Mouse (Mus musculus) neural tube, embryonic 10.5 days (tissue): ENCODE measurements at regions not wholly inside any gene's neighbourhood (a gene's known extent, or its start where the extent isn't known, plus 50 kb on each side); places are given as distances from the start of the nearest gene placed in this dataset.

Source experiments
- DNase-seq: peaks from one replicate; pipeline ENCODE4 v3.0.0-alpha.2; 2017; ENCODE audit warnings: low spot score; ENCODE audit errors: extremely low spot score

GRCm38 (mm10) chr1:102628061-102628460 lies 2140.3 kb upstream of the Cdh20 start:
- peak; percentile 90 for DNase-seq

DNA sequence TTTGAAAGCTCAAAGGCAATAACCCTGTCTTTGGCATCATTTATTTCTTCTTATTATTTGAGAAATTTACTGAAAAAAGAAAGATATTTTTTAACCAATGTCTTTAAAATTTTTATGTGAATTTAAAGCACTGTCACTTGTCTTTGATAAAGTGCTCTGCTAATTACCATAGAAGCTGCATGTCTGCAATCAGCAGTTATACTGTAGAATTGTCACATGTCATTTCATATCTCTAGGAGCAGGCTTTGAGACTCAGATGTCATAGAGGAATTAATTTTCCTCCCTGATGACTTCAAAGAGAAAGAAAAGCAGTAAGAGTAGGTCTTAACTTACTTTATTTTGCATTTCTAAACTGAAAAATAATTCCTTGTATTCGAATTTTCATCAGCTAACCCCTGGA lies 2123.9 kb upstream of the Cdh20 start:
- DNase-seq = no peak

- no peak for DNase-seq
Observed at GRCm38 (mm10) chr1:102687367-102688070, 2080.8 kb upstream of the Cdh20 start.

DNA sequence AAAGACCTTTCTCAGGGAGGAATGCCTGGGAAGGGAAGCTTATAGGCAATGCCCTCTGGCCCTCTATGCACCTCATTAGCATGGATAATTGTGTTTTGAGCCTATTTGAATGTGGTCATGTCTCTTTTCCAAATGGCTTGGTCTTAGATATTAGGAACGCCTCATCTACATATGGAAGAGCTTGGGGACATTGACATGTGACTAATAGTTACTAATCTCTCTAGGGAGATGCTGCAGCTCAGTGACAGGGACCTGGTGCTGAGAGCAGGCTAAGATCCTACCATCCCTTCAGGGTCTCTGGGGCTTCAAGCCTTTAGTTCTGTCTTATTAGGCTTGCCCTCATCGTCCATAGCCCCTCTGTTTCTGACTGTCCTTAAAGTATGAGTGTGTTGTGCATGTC lies 2051.9 kb upstream of the Cdh20 start:
- no peak for DNase-seq

- DNase-seq = no peak
Observed at GRCm38 (mm10) chr1:102733991-102734390, 2034.3 kb upstream of the Cdh20 start.

GRCm38 (mm10) chr1:102735392-102735791 lies 2032.9 kb upstream of the Cdh20 start:
- DNase-seq = no peak

DNA sequence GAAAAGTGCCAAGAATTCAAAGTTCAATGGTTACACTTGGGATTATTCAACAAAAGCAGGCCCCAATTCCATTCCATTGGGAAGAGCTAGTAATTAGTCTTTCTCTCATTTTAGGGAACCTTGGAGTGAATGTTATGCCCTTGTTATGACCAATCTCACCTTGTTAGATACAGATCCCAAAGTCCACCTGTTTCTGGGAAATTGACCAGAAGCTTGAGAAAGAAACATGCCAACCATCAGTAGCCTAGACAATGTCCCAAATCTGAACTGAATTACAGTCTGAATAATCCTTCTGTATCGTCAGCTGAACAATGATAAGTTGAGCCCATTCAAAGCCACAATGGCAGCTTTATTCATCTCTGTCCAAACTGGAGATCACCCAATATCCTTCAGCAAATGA lies 2010.4 kb upstream of the Cdh20 start:
- DNase-seq = no peak
